Mouse (Mus musculus): ENCODE data around the gene Zic4.

Zic4 gene

GRCm38 (mm10) chr9:91379781-91380457 is 17.7 kb downstream of the Zic4 start:
- no peak for DNase-seq (ENCODE audit: low spot score in 2 of 2)

GRCm38 (mm10) chr9:91380458-91380914 is 18.3 kb downstream of the Zic4 start:
- no peak for DNase-seq (ENCODE audit: low spot score in 2 of 2)

GRCm38 (mm10) chr9:91381284-91382110 is 19.3 kb downstream of the Zic4 start:
- DNase-seq (ENCODE audit: low spot score in 2 of 2), result no peak

GRCm38 (mm10) chr9:91382111-91382379 is 19.8 kb downstream of the Zic4 start:
- DNase-seq (ENCODE audit: low spot score in 2 of 2), result no peak

- no peak for DNase-seq (ENCODE audit: low spot score in 2 of 2)
Observed at GRCm38 (mm10) chr9:91382471-91383255, 20.4 kb downstream of the Zic4 start.

- no peak for DNase-seq (ENCODE audit: low spot score in 2 of 2)
Observed at GRCm38 (mm10) chr9:91383441-91384135, 21.4 kb downstream of the Zic4 start.

- DNase-seq (ENCODE audit: low spot score in 2 of 2), result no peak
Observed at GRCm38 (mm10) chr9:91384136-91384500, 21.9 kb downstream of the Zic4 start.

GRCm38 (mm10) chr9:91384693-91385560 is 22.7 kb downstream of the Zic4 start:
- no peak for DNase-seq (ENCODE audit: low spot score in 2 of 2)

- DNase-seq (ENCODE audit: low spot score in 2 of 2), result no peak
Observed at GRCm38 (mm10) chr9:91385561-91386430, 23.6 kb downstream of the Zic4 start.

- DNase-seq (ENCODE audit: low spot score in 2 of 2), result no peak
Observed at GRCm38 (mm10) chr9:91386502-91386890, 24.3 kb downstream of the Zic4 start.

- DNase-seq (ENCODE audit: low spot score in 2 of 2), result no peak
Observed at GRCm38 (mm10) chr9:91386891-91387739, 24.9 kb downstream of the Zic4 start.

GRCm38 (mm10) chr9:91387740-91388080 is 25.5 kb downstream of the Zic4 start:
- no peak for DNase-seq (ENCODE audit: low spot score in 2 of 2)

GRCm38 (mm10) chr9:91388173-91388572 is 26.0 kb downstream of the Zic4 start:
- no peak for DNase-seq (ENCODE audit: low spot score in 2 of 2)

GRCm38 (mm10) chr9:91393376-91394068 is 31.3 kb downstream of the Zic4 start:
- DNase-seq (ENCODE audit: low spot score in 2 of 2), result no peak

GRCm38 (mm10) chr9:91394211-91394646 is 32.0 kb downstream of the Zic4 start:
- DNase-seq (ENCODE audit: low spot score in 2 of 2), result no peak

GRCm38 (mm10) chr9:91395066-91395772 is 33.0 kb downstream of the Zic4 start:
- DNase-seq (ENCODE audit: low spot score in 2 of 2), result no peak

- DNase-seq (ENCODE audit: low spot score in 2 of 2), result no peak
Observed at GRCm38 (mm10) chr9:91399976-91400375, 37.8 kb downstream of the Zic4 start.
